Mouse (Mus musculus) small intestine, adult 2 months (tissue): ENCODE measurements around the gene Tcl1b5.

ENCODE experiments used
- CTCF ChIP-seq: fragments of 200-500 bp; IDR thresholded peaks from 2 replicates; pipeline ENCODE4 v1.5.1; 2012; ENCODE audit warnings: low read depth, mild to moderate bottlenecking, control low read depth, inconsistent platforms, low read length, moderate library complexity, mixed read lengths; ENCODE audit not compliant: insufficient replicate concordance, insufficient read length; ENCODE audit errors: extremely low read depth
- POLR2A ChIP-seq: fragments of 200-500 bp; IDR thresholded peaks from 2 replicates; pipeline ENCODE4 v1.6.1; 2012; ENCODE audit warnings: low read depth, mild to moderate bottlenecking, control low read depth, inconsistent platforms, low read length, moderate library complexity

GRCm38 (mm10) chr12:105173366-105173765 lies 2.8 kb upstream of the Tcl1b5 start:
- TF ChIP-seq CTCF = no peak
- no peak for TF ChIP-seq POLR2A
